Mouse (Mus musculus) CH12.LX (cell line): ENCODE measurements around the gene Cfap97d2.

Experiments
- CTCF ChIP-seq, 2 experiments: IDR thresholded peaks in 1 of 2; conservative IDR thresholded peaks in 1 of 2; 2 replicates each; pipeline ENCODE4 v1.5.1; 2011 to 2012; ENCODE audit warnings: low read depth in 2 of 2, low read length in 2 of 2, improper control_type of control experiment in 1 of 2, inconsistent platforms in 1 of 2, mild to moderate bottlenecking in 1 of 2, moderate library complexity in 1 of 2
- EP300 ChIP-seq: IDR thresholded peaks from 2 replicates; pipeline ENCODE4 v1.6.1; 2011; ENCODE audit warnings: low read length, improper control_type of control experiment
- HCFC1 ChIP-seq: IDR thresholded peaks from 2 replicates; pipeline ENCODE4 v1.6.1; 2012; ENCODE audit warnings: low read depth, mild to moderate bottlenecking, inconsistent platforms, low read length, improper control_type of control experiment
- MAFK ChIP-seq: IDR thresholded peaks from 2 replicates; pipeline ENCODE4 v1.6.1; 2011; ENCODE audit warnings: low read length, improper control_type of control experiment; ENCODE audit not compliant: insufficient replicate concordance
- MEF2A ChIP-seq: IDR thresholded peaks from 2 replicates; pipeline ENCODE4 v1.6.1; 2014; ENCODE audit warnings: low read depth, mild to moderate bottlenecking, inconsistent platforms, low read length, improper control_type of control experiment, borderline replicate concordance
- POLR2A ChIP-seq: IDR thresholded peaks from 2 replicates; pipeline ENCODE4 v1.6.1; 2011; ENCODE audit warnings: low read depth, mild to moderate bottlenecking, improper control_type of control experiment, low read length
- POLR2AphosphoS2 ChIP-seq: IDR thresholded peaks from 2 replicates; pipeline ENCODE4 v1.6.1; 2011; ENCODE audit warnings: low read depth, low read length, improper control_type of control experiment
- SMC3 ChIP-seq: IDR thresholded peaks from 2 replicates; pipeline ENCODE4 v1.6.1; 2011; ENCODE audit warnings: low read depth, low read length, improper control_type of control experiment
- TCF12 ChIP-seq: IDR thresholded peaks from 2 replicates; pipeline ENCODE4 v1.6.1; 2014; ENCODE audit warnings: low read depth, mild to moderate bottlenecking, inconsistent platforms, low read length, improper control_type of control experiment
- USF1 ChIP-seq: IDR thresholded peaks from 2 replicates; pipeline ENCODE4 v1.6.1; 2014; ENCODE audit warnings: low read depth, mild to moderate bottlenecking, inconsistent platforms, low read length, improper control_type of control experiment
- ZNF384 ChIP-seq: IDR thresholded peaks from 2 replicates; pipeline ENCODE4 v1.6.1; 2012; ENCODE audit warnings: low read depth, low read length, improper control_type of control experiment, inconsistent platforms

DNA sequence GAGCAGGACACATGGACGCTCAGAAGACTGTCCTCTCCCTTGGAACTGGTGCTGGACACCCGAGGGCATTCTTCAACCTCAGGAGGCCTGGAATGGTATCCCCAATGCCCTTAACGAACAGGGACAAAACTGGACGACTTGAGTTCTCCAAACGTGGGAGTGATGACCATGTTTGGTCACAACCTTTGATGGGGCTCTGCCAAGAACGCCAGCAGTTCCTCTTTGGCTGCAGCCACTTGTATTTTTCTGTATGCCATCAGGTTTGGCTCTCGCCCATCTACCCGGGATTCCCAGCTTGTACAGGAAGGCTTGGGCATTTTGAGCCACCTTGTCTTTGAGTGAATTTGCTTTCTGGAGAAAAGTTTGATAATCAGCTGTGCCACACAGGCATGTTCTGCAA, 8.0 kb upstream of the Cfap97d2 start:
- no peak for TF ChIP-seq CTCF (conservative IDR thresholded peaks at IDR 0.05 in 1 of 2, IDR thresholded peaks at IDR 0.05 in 1 of 2; ENCODE audit: low read depth in 2 of 2, low read length in 2 of 2)
- no peak for TF ChIP-seq MEF2A
- TF ChIP-seq MAFK: no peak
- no peak for TF ChIP-seq POLR2AphosphoS2
- no peak for TF ChIP-seq POLR2A
- no peak for TF ChIP-seq EP300
- no peak for TF ChIP-seq HCFC1
- no peak for TF ChIP-seq TCF12
- TF ChIP-seq USF1: no peak
- no peak for TF ChIP-seq SMC3
- TF ChIP-seq ZNF384: no peak
